Mouse (Mus musculus): ENCODE results near the gene Myrfl.
A peak's percentile ranks its signal among the peaks of the same experiment; 100 is the strongest.

Myrfl gene

GRCm38 (mm10) chr10:116827306-116827705 is 69.4 kb downstream of the Myrfl start:
- no peak for DNase-seq (ENCODE audit: low read depth)

GRCm38 (mm10) chr10:116815311-116816060 is 81.2 kb downstream of the Myrfl start:
- DNase-seq (ENCODE audit: low read depth), result no peak

- no peak for DNase-seq (ENCODE audit: low read depth)
Observed at GRCm38 (mm10) chr10:116813150-116813549, 83.6 kb downstream of the Myrfl start.

GRCm38 (mm10) chr10:116810738-116811137 is 86.0 kb downstream of the Myrfl start:
- no peak for DNase-seq (ENCODE audit: low read depth)

GRCm38 (mm10) chr10:116809383-116809782 is 87.3 kb downstream of the Myrfl start:
- DNase-seq (ENCODE audit: low read depth), result no peak

DNA sequence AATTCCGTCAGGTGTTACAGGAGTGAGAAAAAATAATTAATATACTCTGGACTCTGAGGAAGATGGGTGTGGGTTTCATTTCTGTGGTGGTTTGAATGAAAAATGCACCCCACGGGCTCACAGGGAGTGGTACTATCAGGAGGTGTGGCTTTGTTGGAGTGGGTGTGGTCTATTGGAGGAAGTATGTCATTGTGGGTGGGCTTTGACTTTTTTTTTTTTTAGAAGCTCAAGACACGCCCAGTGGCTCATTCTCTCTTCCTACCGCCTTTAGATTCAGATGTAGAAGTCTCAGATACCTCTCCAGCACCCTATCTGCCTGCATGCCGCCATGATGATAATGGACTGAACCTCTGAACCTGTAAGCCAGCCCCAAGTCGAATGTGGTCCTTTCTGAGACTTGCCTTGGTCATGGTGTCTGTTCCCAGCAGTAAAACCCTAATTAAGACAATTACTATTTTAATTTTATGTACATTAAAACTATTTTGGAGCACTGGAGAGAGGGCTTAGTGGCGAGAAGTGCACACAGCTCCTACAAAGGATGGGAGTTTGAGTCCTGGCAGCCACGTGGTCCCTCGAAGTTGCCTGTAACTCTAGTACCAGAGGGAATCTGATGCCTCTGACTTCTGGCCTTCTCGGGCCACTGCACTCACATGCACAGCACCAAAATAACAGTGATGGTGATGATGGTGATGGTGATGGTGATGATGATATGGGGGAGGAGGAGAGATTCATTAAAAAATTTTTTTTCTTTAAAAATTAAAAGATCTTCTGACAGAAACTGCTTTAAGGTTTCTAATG is 88.0 kb downstream of the Myrfl start:
- no peak for DNase-seq (ENCODE audit: low read depth)

GRCm38 (mm10) chr10:116802178-116802794 is 94.4 kb downstream of the Myrfl start:
- DNase-seq (ENCODE audit: low read depth), result no peak

- DNase-seq (ENCODE audit: low read depth), result no peak
Observed at GRCm38 (mm10) chr10:116801281-116801680, 95.4 kb downstream of the Myrfl start.

DNA sequence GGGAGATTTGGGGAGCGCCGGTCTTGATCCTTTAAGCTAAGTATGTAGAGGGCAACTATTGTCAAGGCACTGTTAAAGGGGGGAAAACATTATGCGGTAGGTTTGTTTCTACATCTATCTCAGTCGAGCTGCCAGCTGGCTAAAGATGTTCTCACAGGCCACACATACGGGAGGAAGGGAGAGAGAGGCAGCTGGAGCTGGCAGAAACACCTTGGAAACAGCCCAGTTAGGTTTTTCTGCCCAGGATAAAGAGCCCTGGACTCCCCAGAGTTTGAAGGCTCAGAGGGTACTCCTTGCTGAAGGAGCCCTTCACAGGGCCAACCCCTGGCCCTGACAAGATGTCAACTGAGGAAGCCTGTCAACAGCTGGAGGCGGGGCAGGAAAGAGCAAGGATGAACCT is 100.7 kb downstream of the Myrfl start:
- no peak for DNase-seq (ENCODE audit: low read depth)

DNA sequence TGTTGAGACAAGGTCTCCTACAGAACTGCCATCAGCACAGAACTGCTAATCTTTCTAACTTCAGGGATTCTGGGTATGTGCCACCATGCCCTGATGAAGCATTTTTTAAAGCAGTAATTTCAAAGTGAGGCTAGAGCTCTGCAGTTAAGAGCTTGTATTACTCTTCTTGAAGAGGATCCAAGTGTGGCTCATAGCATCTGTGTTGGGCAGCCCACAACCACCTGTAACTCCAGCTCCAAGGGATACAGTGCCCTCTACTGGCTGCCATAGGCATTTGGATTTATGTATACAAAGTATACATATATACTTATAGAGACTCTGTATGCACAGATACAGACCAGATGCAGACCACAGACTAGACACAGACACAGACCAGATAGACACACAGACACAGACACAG is 107.6 kb downstream of the Myrfl start:
- peak; percentile 79 for DNase-seq (ENCODE audit: low read depth)

GRCm38 (mm10) chr10:116788431-116788830 is 108.3 kb downstream of the Myrfl start:
- no peak for DNase-seq (ENCODE audit: low read depth)

DNA sequence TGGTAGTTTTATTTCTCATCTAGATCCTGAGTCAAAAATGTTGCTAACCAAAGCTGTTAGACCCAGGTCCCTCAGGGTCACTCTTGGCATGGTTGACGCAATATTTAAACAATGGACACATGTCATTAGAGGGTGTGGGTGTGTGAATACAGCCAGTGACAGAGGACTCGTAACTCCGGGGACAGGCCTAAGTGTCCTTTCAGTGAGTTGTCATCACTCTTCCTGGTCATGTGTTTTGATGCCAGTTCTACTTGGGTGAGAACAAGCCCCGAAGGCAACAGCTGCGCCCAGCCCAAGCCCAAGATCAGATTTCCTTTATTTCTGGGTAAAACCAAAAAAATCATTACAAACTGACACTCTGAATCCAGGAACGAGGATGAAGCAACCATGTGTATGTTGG is 112.6 kb downstream of the Myrfl start:
- DNase-seq (ENCODE audit: low read depth), result no peak

- no peak for DNase-seq (ENCODE audit: low read depth)
Observed at GRCm38 (mm10) chr10:116783020-116783419, 113.7 kb downstream of the Myrfl start.

DNA sequence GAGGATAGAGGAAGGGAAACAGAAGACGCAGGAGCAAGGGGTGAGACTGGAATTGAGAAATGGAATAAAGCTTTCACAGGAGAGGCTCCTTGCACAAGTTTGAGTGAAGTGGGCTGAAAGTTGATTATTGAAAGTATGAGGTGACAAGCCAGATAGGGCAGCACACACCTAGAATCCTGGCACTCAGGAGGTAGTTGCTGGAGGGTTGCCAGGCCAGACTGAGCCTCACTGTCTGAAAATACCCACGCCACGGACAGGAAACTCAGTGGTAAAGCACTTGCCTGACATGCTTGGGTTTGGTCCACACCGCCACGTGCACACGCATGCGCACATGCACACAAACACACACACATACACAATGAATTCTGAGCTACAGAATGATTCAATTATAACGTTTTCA is 118.8 kb downstream of the Myrfl start:
- DNase-seq (ENCODE audit: low read depth), result no peak

DNA sequence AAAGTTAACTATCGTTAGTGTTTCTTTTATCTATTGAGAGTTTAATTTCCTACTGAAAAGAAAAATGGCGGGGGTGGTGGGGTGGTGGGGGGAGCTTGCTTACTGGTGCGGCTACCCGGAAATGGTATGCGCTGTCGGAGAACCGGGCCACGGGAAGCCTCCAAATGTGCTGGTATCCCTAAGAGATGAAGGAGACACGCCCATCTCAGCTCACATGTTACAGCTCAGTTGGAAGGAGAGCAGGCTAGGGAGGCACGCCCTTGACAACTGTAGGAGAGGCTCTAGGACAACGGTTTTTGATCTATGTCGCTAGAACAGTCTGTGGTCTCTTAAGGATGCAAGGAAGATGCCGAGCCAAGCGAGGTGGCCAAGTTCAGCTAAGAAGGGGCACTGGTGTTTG is 119.9 kb downstream of the Myrfl start:
- DNase-seq (ENCODE audit: low read depth), result no peak

DNA sequence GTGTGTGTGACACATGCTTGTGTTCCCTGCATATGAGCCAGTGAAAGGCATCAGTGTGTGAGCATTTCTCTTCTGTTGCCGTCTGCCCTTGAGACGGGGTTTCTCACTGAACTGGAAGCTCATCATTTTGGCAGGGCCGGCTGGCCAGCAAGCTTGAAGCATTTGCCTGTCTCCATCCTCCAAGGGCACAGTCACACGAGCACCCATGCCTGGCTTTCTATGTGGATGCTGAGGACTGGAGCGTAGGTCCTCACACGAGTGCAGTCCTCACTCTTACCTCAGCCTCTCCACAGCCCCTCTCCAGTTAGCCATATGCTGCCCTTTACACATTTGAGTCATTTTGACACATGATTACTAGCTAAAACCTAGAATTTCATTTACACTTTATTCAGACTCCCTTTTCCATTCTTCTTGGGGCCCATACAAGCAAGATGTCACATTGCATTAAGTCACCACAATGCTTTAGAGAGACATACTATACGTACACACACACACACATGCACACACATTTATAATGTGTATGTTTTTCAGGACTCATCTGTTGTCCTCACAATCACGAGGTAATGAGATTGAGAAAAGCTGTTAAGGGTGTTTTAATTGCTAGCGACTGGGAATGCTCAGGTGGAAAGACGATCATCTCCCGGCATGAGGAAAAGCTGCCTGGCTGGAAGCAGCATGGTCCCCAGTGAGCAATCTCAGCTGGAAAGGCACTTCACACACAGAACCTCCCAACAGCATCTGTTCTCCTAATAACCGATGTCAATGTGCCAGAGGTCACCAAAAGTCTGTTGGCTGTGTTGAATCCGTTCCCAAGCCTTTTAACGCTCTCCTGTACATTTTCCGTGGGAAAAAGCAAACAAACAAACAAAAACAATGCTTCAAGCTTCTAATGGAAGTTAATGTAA is 122.6 kb downstream of the Myrfl start:
- no peak for DNase-seq (ENCODE audit: low read depth)

- peak; percentile 59 for DNase-seq (ENCODE audit: low read depth)
Observed at GRCm38 (mm10) chr10:116771215-116771935, 125.3 kb downstream of the Myrfl start.

- DNase-seq (ENCODE audit: low read depth), result peak; percentile 45
Observed at GRCm38 (mm10) chr10:116768642-116769041, 128.1 kb downstream of the Myrfl start.

GRCm38 (mm10) chr10:116766525-116766924 is 130.2 kb downstream of the Myrfl start:
- peak; percentile 74 for DNase-seq (ENCODE audit: low read depth)

GRCm38 (mm10) chr10:116761476-116762068 is 135.1 kb downstream of the Myrfl start:
- peak; percentile 65 for DNase-seq (ENCODE audit: low read depth)

DNA sequence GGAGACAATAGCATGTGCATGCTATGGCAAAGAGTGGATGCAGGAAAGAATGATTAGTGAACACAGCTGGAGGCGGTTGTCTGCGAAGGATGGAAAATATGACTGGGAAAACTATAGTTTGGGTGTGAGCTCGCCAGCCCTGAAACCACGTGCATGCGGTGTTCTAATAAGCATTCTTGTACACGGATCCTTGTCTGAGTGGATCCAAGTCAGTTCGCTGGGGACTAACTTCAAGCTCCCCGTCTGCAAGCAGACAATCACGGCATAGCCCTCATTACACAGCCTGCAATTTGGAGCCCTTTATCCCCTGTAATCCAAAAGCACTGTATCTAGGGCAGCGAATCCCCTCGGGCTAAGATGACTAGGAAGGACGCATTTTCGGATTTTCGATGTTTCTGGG is 136.2 kb downstream of the Myrfl start:
- peak; percentile 41 for DNase-seq (ENCODE audit: low read depth)

Measured in NIH3T3 (cell line).